27 mouse cellular contexts compared by ENCODE assay signal in the genomic region with DNA sequence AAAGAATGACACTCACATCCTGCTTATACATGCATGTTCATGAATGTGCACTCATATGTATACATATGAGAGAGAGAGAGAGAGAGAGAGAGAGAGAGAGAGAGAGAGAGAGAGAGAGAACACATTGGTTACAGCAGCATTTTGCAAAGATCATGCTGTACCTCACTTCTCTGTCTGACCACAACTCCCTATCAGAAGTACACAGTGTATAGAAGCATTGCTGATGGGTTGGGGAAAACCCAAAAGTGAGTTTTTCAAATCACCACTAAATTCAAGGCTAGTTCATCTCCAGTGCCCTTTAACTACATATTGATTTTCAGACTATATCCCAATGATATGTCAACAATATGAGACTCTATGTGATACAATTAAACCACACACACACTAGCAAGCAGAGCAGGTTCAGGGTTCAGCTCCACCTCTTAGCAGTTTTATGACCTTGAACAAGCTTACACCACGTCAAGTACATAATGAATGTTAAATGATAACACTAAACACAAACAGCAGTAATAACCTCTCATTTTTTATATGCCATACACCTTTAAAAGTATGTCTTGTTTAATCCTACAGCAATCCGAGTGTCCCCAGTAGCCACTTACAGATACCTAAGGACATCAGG. TPM values are rescaled to one million over a fixed set of nuclear protein-coding genes. Genes with fewer than 3 reads are reported as not detected.
"Had no signal": no experiment of that assay in that cellular context is flagged by ENCODE, and none has a peak within 500 bp of the region (broad histone marks: within the 10 kb centered on the region; RNA-seq: fewer than 3 reads in every experiment).

No protein-coding gene starts in this region.

- H3K4me1 ChIP-seq: liver, embryonic 15.5 days; lung, embryonic 15.5 days; midbrain, embryonic 13.5 days; midbrain, embryonic 15.5 days; neural tube, embryonic 13.5 days; neural tube, embryonic 15.5 days had no signal

- H3K9ac ChIP-seq: liver, embryonic 15.5 days; liver, postnatal 0 days; lung, embryonic 15.5 days; midbrain, embryonic 13.5 days; midbrain, embryonic 15.5 days; neural tube, embryonic 13.5 days; neural tube, embryonic 15.5 days had no signal

- H3K9me3 ChIP-seq: liver, embryonic 15.5 days; lung, embryonic 15.5 days; midbrain, embryonic 13.5 days; midbrain, embryonic 15.5 days; neural tube, embryonic 13.5 days; neural tube, embryonic 15.5 days had no signal

- H3K27ac ChIP-seq: liver, embryonic 15.5 days; lung, embryonic 15.5 days; macrophage; midbrain, embryonic 13.5 days; midbrain, embryonic 15.5 days; neural tube, embryonic 13.5 days; neural tube, embryonic 15.5 days had no signal

- H3K27me3 ChIP-seq: liver, embryonic 15.5 days; lung, embryonic 15.5 days; midbrain, embryonic 13.5 days; midbrain, embryonic 15.5 days; neural tube, embryonic 13.5 days; neural tube, embryonic 15.5 days had no signal

- H3K36me3 ChIP-seq: liver, embryonic 15.5 days; lung, embryonic 15.5 days; neural tube, embryonic 13.5 days; neural tube, embryonic 15.5 days had no signal

- H3K4me2 ChIP-seq: liver, embryonic 15.5 days; lung, embryonic 15.5 days; midbrain, embryonic 11.5 days; midbrain, embryonic 13.5 days; midbrain, embryonic 15.5 days; neural tube, embryonic 13.5 days; neural tube, embryonic 15.5 days had no signal

- ATAC-seq: liver, postnatal 0 days; lung, postnatal 0 days; midbrain, embryonic 13.5 days; midbrain, embryonic 15.5 days had no signal

- DNase-seq: liver, postnatal 0 days; lung, adult 2 months; lung, postnatal 14 days; lung, postnatal 36 days; retina, postnatal 1 day; right cerebral cortex, adult 18-20 months; right cerebral cortex, postnatal 25 days; right cerebral cortex, postnatal 4 days; spleen, adult 18-20 months; thymus, adult 18-20 months; thymus, postnatal 14 days; thymus, postnatal 36 days had no signal

- H3K4me3 ChIP-seq: liver, embryonic 15.5 days; lung, embryonic 15.5 days; midbrain, embryonic 13.5 days; midbrain, embryonic 15.5 days; neural tube, embryonic 13.5 days; neural tube, embryonic 15.5 days had no signal

RNA-seq across cellular contexts. Expression of gene Olfr1417, which starts 45.2 kb away (rescaled TPM):
- total RNA-seq: megakaryocyte, adult 5-6 weeks; midbrain, postnatal 0 days; monocyte, adult 5-6 weeks had no signal
- polyA plus RNA-seq: liver, embryonic 15.5 days; liver, postnatal 0 days; lung, adult 2 months; lung, embryonic 15.5 days; macrophage; midbrain, embryonic 11.5 days; midbrain, embryonic 13.5 days; neural tube, embryonic 11.5 days; neural tube, embryonic 13.5 days; neural tube, embryonic 15.5 days; stomach, embryonic 14.5 days; thymus, postnatal 0 days had no signal

RNA-seq across cellular contexts. Expression of gene Gif, which starts 46.5 kb away (rescaled TPM):
- total RNA-seq: megakaryocyte, adult 5-6 weeks; midbrain, postnatal 0 days; monocyte, adult 5-6 weeks had no signal
- polyA plus RNA-seq: liver, embryonic 15.5 days; liver, postnatal 0 days; macrophage; midbrain, embryonic 11.5 days; midbrain, embryonic 13.5 days; midbrain, embryonic 15.5 days; midbrain, postnatal 0 days; neural tube, embryonic 11.5 days; neural tube, embryonic 13.5 days; neural tube, embryonic 15.5 days; thymus, postnatal 0 days had no signal
